Mouse (Mus musculus) layer of hippocampus, postnatal 14 days (tissue): Measurements from ENCODE around the gene H13. TPM values are rescaled to one million over a fixed set of nuclear protein-coding genes. Genes with fewer than 3 reads are reported as not detected.
"Not testable (repeated sequence)": the region's sequence is repeated elsewhere in the genome, so short reads cannot be mapped to it uniquely, and the experiment has no call there.

ENCODE experiments used
- DNase-seq, 2 experiments: peaks; one replicate each; pipeline ENCODE4 v3.0.0; 2021 to 2022; ENCODE audit warnings: low spot score in 2 of 2, mixed read lengths in 1 of 2
- total RNA-seq, 2 experiments: library from RNA; stranded (reverse); gene quantifications; 2 replicates each; pipeline ENCODE4 v1.2.3; 2021

H13 gene
- total RNA-seq, 2 experiments from 2014 or later, result 84.9 to 86.7 TPM

- no peak for DNase-seq
These were observed 11.9 kb upstream of the H13 start for GRCm38 (mm10) chr2:152657398-152657797.

- DNase-seq, result no peak
These were observed 8.1 kb upstream of the H13 start for GRCm38 (mm10) chr2:152661163-152661562.

- not testable (repeated sequence) for DNase-seq
These were observed 3.1 kb upstream of the H13 start for GRCm38 (mm10) chr2:152666191-152666590.

DNA sequence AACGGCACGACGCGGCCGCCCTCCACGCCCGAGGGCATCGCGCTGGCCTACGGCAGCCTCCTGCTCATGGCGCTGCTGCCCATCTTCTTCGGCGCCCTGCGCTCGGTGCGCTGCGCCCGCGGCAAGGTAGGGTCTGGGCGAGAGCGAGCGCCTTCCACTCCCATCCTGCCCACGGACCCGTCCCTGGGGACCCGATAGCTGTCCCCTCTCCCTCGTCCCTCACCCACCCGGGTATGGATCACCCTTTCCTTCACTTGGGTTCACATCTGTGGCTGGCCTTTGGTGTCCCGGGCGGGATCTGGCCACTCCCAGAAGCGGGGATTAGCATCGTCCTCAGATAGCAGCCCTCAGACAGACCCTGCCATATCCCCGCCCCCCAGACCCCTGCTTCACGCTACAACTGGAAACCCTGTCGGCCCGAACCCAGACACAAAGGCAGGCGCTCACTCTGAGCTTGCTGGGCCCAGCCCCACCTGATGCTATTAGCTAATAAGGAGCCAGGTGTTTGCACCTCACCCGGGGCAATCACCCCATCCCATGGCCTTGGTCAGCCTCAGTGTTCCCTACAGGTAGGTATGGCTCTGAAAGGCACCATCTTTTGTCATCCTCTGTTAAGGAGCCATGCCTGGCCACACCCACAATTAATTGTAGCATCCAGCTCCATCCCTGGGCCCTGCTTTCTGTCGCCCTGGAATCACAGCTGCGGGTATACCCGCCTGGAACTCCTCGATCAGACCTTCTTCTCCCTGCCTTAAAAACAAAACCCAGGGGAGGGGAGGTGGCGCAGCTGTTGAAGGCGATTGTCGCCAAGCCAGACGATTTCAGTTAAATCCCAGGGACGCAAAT is 601 bp downstream of the H13 start:
- no peak for DNase-seq

- DNase-seq, result no peak
These were observed 1.9 kb downstream of the H13 start for GRCm38 (mm10) chr2:152670983-152671641.

GRCm38 (mm10) chr2:152671642-152671999 is 2.4 kb downstream of the H13 start:
- DNase-seq, result no peak

- DNase-seq, result no peak
These were observed 2.9 kb downstream of the H13 start for GRCm38 (mm10) chr2:152672166-152672565.

- DNase-seq, result no peak
These were observed 4.9 kb downstream of the H13 start for GRCm38 (mm10) chr2:152674148-152674547.

DNA sequence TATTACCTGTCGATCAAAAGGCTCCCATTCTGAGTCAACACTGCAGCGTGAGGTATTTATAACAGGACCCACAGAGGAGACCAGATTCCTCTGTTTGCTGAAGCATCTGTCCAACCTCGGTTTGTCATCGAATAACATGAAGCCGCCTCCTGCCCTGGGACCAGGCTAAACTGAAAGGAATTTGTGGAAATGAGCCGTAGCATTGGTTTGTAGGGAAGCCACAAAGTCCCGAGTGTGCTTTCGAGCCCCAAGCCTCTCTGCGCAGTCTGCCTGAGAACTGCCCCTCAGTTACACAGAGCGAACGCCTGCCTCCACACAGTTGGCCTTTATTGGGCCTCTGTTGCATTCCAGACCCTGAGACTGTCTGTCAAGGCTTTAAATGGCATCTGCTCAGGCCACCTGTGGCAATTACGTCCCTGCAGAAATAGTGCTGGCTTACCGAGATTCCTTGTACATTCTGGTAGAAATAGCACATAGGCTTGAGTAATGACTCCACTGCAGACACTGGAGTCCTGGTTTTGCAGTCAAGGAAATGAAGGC is 6.1 kb downstream of the H13 start:
- no peak for DNase-seq

DNA sequence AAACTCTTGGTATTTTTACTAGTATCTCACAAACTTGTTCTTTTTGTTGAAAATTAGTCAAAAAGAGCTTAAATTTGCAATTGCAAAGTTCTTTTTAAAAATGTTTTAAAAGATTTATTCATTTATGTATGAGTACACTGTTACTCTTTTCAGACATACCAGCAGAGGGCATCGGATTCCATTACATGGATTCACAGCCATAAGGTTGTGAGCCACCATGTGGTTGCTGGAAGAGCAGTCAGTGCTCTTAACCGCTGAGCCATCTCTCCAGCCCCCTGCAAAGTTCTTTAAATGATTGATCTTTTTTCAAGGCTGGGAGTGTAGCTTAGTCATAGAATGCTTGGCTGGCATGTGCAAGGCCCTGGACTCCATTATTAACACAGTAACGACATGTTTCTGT is 9.0 kb downstream of the H13 start:
- peak in 1 of 2 experiments; percentile 59 for DNase-seq

GRCm38 (mm10) chr2:152678925-152679324 is 9.7 kb downstream of the H13 start:
- DNase-seq, result no peak

DNA sequence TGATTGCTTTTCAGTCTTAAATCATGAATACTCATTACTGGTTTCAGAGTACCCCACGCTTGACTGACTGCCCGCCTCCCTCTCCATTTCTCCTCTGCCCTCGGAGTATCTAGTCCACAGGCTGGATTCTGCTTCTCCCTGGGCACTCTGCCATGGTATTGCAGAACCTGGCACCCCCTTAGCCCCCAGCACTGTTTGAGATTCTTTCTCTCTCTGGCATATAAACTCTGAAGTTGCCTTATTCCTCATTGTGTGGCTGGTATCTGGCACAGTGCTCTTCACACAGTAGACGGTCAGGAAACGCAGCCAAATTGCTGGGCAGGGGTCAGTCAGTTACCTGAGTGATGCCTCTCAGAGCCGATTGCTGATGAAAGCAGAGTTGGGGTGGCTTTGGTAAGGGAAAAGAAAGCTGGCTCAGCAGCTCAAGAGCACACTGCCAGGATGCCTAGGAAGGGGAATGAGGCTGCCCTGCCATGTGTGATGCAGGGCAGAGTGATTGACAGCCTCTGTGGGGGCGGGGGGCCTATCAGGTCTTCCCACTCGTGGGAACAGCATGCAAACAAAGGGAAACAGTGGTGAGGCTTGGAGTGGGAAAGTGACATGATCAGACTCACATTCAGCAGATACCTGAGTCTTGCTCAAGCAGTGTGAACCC is 10.6 kb downstream of the H13 start:
- peak in 1 of 2 experiments; percentile 43 for DNase-seq

- no peak for DNase-seq
These were observed 13.8 kb downstream of the H13 start for GRCm38 (mm10) chr2:152683086-152683485.

GRCm38 (mm10) chr2:152686399-152686798 is 17.1 kb downstream of the H13 start:
- no peak for DNase-seq

DNA sequence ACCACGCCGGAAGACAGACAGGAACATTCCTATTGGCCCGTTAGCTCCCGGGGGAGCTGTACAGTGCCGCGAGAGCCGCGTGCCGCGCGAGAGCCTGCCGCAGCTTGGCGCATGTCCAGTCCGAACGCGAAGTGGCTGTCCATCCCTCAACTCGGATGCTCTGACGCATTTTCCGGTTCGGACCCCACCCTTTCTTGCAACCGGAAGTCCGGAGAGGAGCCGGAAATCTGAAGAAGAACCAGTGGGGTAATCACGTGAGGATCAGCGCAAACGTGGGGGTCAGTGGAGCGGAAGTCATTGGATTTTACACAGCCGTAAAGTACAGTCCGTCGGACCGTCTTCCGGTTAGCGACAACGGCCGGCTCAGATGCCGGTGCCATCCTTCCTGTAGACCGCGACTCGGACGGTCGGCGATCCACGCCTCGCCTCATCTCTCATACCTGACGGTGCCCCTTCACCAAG is 17.6 kb downstream of the H13 start, which contains the start of gene Mcts2:
Gene Mcts2 (plus strand): TSS at position 230 of the 462 bp plus-strand sequence.
- DNase-seq, result peak; percentile 92 to 94

DNA sequence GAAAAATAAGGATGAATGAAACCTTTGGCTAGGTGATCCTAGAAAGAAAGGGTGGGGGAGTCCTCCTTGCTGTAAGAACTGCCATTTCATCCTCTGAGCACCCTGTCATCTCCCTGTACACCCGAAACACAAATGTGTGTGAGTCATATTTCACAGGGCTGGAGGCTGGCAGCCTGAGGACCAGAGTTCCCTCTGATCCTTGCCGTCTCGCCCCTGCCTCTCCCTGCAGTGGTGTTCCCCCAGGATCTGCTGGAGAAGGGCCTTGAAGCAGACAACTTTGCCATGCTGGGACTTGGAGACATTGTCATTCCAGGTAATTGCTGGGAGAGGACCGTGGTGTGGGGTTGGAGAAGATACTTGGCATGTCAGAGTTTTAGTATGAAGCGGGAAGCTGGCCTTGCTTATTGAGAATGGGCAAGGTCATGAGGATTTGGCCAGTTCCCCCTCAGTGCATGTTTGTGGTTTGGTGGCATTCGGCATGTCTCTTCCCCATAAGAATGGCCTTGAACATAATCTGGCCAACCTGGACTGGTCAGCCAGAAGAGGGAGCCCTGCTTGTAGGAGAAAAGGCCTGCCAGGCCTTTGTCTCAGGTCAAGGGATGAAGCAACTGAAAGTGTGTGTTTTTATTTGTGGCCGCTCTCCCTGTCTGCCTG is 22.4 kb downstream of the H13 start:
- DNase-seq, result no peak

DNA sequence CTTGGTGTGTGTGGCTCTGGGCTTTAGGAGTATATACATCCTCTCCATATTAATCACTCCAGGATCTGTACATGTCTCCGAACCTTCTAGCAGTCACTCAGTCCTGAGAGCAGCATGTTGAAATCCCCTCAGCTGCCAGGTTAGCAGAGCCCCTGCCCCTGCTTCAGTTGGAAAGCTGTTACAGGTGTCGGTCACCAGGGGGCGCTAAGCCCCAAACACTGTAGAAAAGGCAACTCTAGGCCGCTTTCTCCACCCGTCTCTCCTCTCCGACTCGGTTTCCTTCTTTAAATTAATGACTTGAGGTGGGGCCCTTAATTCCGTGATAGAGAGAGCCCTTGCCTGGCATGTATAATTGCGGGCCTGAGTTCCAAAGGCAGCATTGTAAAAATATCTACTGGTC is 24.0 kb downstream of the H13 start:
- peak; percentile 71 to 73 for DNase-seq

- DNase-seq, result no peak
These were observed 24.5 kb downstream of the H13 start for GRCm38 (mm10) chr2:152693735-152694134.

- DNase-seq, result no peak
These were observed 25.4 kb downstream of the H13 start for GRCm38 (mm10) chr2:152694708-152695107.

- no peak for DNase-seq
These were observed 26.8 kb downstream of the H13 start for GRCm38 (mm10) chr2:152696016-152696415.
